Mouse (Mus musculus) MEL (cell line): ENCODE measurements around the gene Hcn3. TPM values are rescaled to one million over a fixed set of nuclear protein-coding genes. Genes with fewer than 3 reads are reported as not detected.
A peak's percentile ranks its signal among the peaks of the same experiment; 100 is the strongest.

Experiments
- DNase-seq: peaks from one replicate; pipeline ENCODE4 v3.0.0; 2011; ENCODE audit warnings: low read depth, low spot score
- H3K27ac ChIP-seq: 2 replicates; pipeline ENCODE4 v1.5.1; 2012; ENCODE audit warnings: low read depth, mild to moderate bottlenecking, control low read depth, low read length, moderate library complexity; ENCODE audit not compliant: control insufficient read depth
- H3K27me3 ChIP-seq, 2 experiments: fragments of 150-350 bp in 1 of 2; sonication (generic) in 1 of 2; 2 replicates each; pipeline ENCODE4 v1.6.1; 2012; ENCODE audit warnings: low read length in 2 of 2, mild to moderate bottlenecking in 2 of 2, improper control_type of control experiment in 1 of 2, moderate library complexity in 1 of 2; ENCODE audit not compliant: insufficient read depth in 2 of 2, control insufficient read depth in 1 of 2
- H3K36me3 ChIP-seq, 2 experiments: 2 replicates each; pipeline ENCODE4 v1.6.1; 2012 to 2014; ENCODE audit warnings: low read length in 2 of 2, improper control_type of control experiment in 1 of 2, inconsistent platforms in 1 of 2, mild to moderate bottlenecking in 1 of 2; ENCODE audit not compliant: insufficient read depth in 2 of 2, control insufficient read depth in 1 of 2
- H3K4me1 ChIP-seq, 2 experiments: fragments of 150-350 bp in 1 of 2; sonication (generic) in 1 of 2; 2 replicates each; pipeline ENCODE4 v1.6.1; 2012; ENCODE audit warnings: low read length in 2 of 2, improper control_type of control experiment in 1 of 2, mild to moderate bottlenecking in 1 of 2; ENCODE audit not compliant: insufficient read depth in 2 of 2, control insufficient read depth in 1 of 2
- H3K4me3 ChIP-seq, 2 experiments: fragments of 150-350 bp in 1 of 2; sonication (generic) in 1 of 2; 2 replicates each; pipeline ENCODE4 v1.5.1; 2012; ENCODE audit warnings: low read depth in 2 of 2, low read length in 2 of 2, mild to moderate bottlenecking in 2 of 2, moderate library complexity in 2 of 2, control low read depth in 1 of 2, improper control_type of control experiment in 1 of 2; ENCODE audit not compliant: control insufficient read depth in 1 of 2, insufficient read depth in 1 of 2
- H3K79me2 ChIP-seq: 2 replicates; pipeline ENCODE4 v1.6.1; 2012; ENCODE audit warnings: mild to moderate bottlenecking, low read length, moderate library complexity; ENCODE audit not compliant: control insufficient read depth, poor library complexity, insufficient read depth
- H3K9ac ChIP-seq: 2 replicates; pipeline ENCODE4 v1.6.1; 2012; ENCODE audit warnings: low read depth, mild to moderate bottlenecking, control low read depth, low read length, moderate library complexity; ENCODE audit not compliant: control insufficient read depth, poor library complexity, severe bottlenecking
- H3K9me3 ChIP-seq: fragments of 150-350 bp; sonication (generic); replicated peaks from 2 replicates; pipeline ENCODE4 v1.6.1; 2012; ENCODE audit warnings: mild to moderate bottlenecking, low read length, improper control_type of control experiment, moderate library complexity; ENCODE audit not compliant: insufficient read depth
- CHD1 ChIP-seq: IDR thresholded peaks from 2 replicates; pipeline ENCODE4 v1.6.1; 2012; ENCODE audit warnings: low read depth, mild to moderate bottlenecking, inconsistent platforms, low read length, improper control_type of control experiment
- CTCF ChIP-seq, 3 experiments: IDR thresholded peaks in 2 of 3; conservative IDR thresholded peaks in 1 of 3; 2 replicates each; pipeline ENCODE4 v1.5.1; 2011 to 2012; ENCODE audit warnings: low read length in 3 of 3, low read depth in 2 of 3, mild to moderate bottlenecking in 2 of 3, improper control_type of control experiment in 1 of 3, inconsistent platforms in 1 of 3, mixed read lengths in 1 of 3, moderate library complexity in 1 of 3; ENCODE audit not compliant: control insufficient read depth in 1 of 3, insufficient read depth in 1 of 3, poor library complexity in 1 of 3, severe bottlenecking in 1 of 3
- E2F4 ChIP-seq: IDR thresholded peaks from 2 replicates; pipeline ENCODE4 v1.6.1; 2011; ENCODE audit warnings: low read depth, low read length, improper control_type of control experiment, borderline replicate concordance
- ELF1 ChIP-seq: IDR thresholded peaks from 2 replicates; pipeline ENCODE4 v1.6.1; 2014; ENCODE audit warnings: low read depth, mild to moderate bottlenecking, inconsistent platforms, low read length, improper control_type of control experiment, moderate library complexity
- GATA1 ChIP-seq: IDR thresholded peaks from 2 replicates; pipeline ENCODE4 v1.6.1; 2011; ENCODE audit warnings: low read depth, low read length, improper control_type of control experiment
- HCFC1 ChIP-seq: IDR thresholded peaks from 2 replicates; pipeline ENCODE4 v1.6.1; 2012; ENCODE audit warnings: low read depth, mild to moderate bottlenecking, inconsistent platforms, low read length, improper control_type of control experiment, moderate library complexity
- MAFK ChIP-seq: IDR thresholded peaks from 2 replicates; pipeline ENCODE4 v1.6.1; 2011; ENCODE audit warnings: low read depth, mild to moderate bottlenecking, low read length, improper control_type of control experiment, borderline replicate concordance
- MAX ChIP-seq: IDR thresholded peaks from 2 replicates; pipeline ENCODE4 v1.6.1; 2011; ENCODE audit warnings: low read length, improper control_type of control experiment
- MYB ChIP-seq: IDR thresholded peaks from 2 replicates; pipeline ENCODE4 v1.6.1; 2011; ENCODE audit warnings: mild to moderate bottlenecking, low read depth, low read length, improper control_type of control experiment
- MYC ChIP-seq: IDR thresholded peaks from 2 replicates; pipeline ENCODE4 v1.6.1; 2011; ENCODE audit warnings: low read depth, mild to moderate bottlenecking, low read length, improper control_type of control experiment, moderate library complexity
- NRF1 ChIP-seq: IDR thresholded peaks from 2 replicates; pipeline ENCODE4 v1.6.1; 2014; ENCODE audit warnings: low read depth, mild to moderate bottlenecking, inconsistent platforms, low read length, improper control_type of control experiment, moderate library complexity; ENCODE audit not compliant: poor library complexity, insufficient read depth, severe bottlenecking
- POLR2A ChIP-seq, 2 experiments: IDR thresholded peaks; 2 replicates each; pipeline ENCODE4 v1.6.1; 2011 to 2012; ENCODE audit warnings: low read length in 2 of 2, mild to moderate bottlenecking in 2 of 2, control low read depth in 1 of 2, improper control_type of control experiment in 1 of 2, low read depth in 1 of 2, moderate library complexity in 1 of 2; ENCODE audit not compliant: control insufficient read depth in 1 of 2, insufficient read depth in 1 of 2, poor library complexity in 1 of 2
- POLR2AphosphoS5 ChIP-seq: IDR thresholded peaks from 2 replicates; pipeline ENCODE4 v1.6.1; 2012; ENCODE audit warnings: low read depth, borderline replicate concordance, mild to moderate bottlenecking, inconsistent platforms, low read length, moderate library complexity, mixed read lengths
- RCOR1 ChIP-seq: IDR thresholded peaks from 2 replicates; pipeline ENCODE4 v1.6.1; 2012; ENCODE audit warnings: low read depth, mild to moderate bottlenecking, inconsistent platforms, low read length, improper control_type of control experiment
- USF1 ChIP-seq: IDR thresholded peaks from 2 replicates; pipeline ENCODE4 v1.6.1; 2014; ENCODE audit warnings: low read depth, mild to moderate bottlenecking, inconsistent platforms, low read length, improper control_type of control experiment, moderate library complexity
- ZKSCAN1 ChIP-seq: IDR thresholded peaks from 2 replicates; pipeline ENCODE4 v1.6.1; 2012; ENCODE audit warnings: low read depth, mild to moderate bottlenecking, inconsistent platforms, low read length, improper control_type of control experiment, moderate library complexity
- ZMIZ1 ChIP-seq: IDR thresholded peaks from 2 replicates; pipeline ENCODE4 v1.6.1; 2012; ENCODE audit warnings: low read depth, mild to moderate bottlenecking, inconsistent platforms, low read length, improper control_type of control experiment, moderate library complexity
- polyA plus RNA-seq, 2 experiments: library from polyadenylated mRNA; stranded (reverse) in 1 of 2; unstranded in 1 of 2; fragments of >175 nt in 1 of 2; fragments of >200 nt in 1 of 2; gene quantifications; 2 replicates each; pipeline versions ENCODE4 v1.2.1 to v1.2.4; 2012; ENCODE audit warnings: low replicate concordance in 2 of 2, low read depth in 1 of 2; ENCODE audit not compliant: insufficient read length in 2 of 2, insufficient read depth in 1 of 2, missing spikeins in 1 of 2
- total RNA-seq: library from RNA; depleted of rRNA; stranded (reverse); fragments of 300-350 nt; gene quantifications from 2 replicates; pipeline ENCODE4 v1.2.3, GENCODE M21; 2012

Hcn3 gene
- total and polyA plus RNA-seq, 3 experiments: 4.0 to 7.4 TPM; not detected in 1

DNA sequence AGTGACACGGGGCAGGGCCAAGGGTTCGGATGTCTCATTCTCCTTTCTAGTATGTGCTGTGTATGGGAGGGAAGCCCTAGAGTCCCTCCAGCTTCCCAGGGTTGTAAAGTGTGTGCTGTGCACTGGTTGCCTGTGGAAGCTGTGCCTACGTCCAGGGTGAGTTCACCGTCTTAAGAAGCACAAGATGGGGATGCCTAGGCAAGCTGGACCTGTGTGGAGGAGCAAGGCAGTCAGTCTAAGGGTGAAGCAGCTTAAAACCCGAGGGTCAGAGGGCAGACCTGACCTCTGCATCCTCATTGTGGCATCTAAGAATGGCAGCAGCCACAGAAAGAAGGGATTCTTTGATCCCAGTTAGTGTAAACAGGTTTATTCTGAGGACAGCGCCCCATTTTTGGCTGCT, 48.7 kb upstream of the Hcn3 start:
- H3K36me3 ChIP-seq: peaks cover 0 to 5% of the 10 kb centered on the region in 2 experiments; a peak in 3 of 4 replicates
- no peaks in the 10 kb centered on the region for H3K27me3 ChIP-seq
- TF ChIP-seq ZMIZ1 (peak; percentile 55), CHD1 (no peak)
- H3K9me3 ChIP-seq: no peaks in the 10 kb centered on the region
- no peak overlapping the region for H3K9ac ChIP-seq
- no peak overlapping the region for H3K27ac ChIP-seq
- DNase-seq: no peak
- no peak overlapping the region for H3K4me3 ChIP-seq
- peaks cover 0 to 8% of the 10 kb centered on the region in 2 experiments; a peak in 3 of 4 replicates for H3K4me1 ChIP-seq
- peaks cover 10% of the 10 kb centered on the region for H3K79me2 ChIP-seq

DNA sequence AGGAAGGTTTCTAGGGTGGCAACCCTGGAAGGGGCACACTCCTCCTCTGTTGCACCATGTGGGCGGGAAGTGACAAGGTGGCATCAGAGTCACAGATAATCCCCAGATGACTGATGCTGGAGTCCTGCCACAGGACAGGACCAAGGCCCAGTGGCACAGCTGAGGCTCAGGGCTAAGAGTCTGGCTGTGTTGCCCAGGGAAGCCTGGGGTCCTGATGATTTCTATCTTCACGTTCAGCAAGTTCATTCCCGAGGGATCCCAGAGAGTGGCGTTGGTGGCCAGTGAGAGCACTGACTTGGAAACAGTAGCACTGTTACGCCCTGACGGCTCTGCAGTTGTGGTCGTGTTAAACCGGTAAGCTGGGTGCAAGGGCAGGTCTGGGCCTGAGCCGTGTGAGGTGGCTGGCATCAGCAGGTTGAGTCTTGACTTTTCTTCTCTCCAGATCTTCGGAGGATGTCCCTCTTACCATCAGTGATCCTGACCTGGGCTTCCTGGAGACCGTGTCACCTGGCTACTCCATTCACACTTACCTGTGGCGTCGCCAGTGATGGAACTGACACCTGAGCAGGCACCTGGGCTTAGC, 48.2 kb upstream of the Hcn3 start:
- Histone ChIP-seq H3K4me1 (peaks cover 0 to 11% of the 10 kb centered on the region in 2 experiments; a peak in 3 of 4 replicates), H3K36me3 (peaks cover 0 to 7% of the 10 kb centered on the region in 2 experiments; a peak in 3 of 4 replicates), H3K9me3 (no peaks in the 10 kb centered on the region), H3K79me2 (peaks cover 8% of the 10 kb centered on the region), H3K9ac (no peak overlapping the region), H3K27me3 (no peaks in the 10 kb centered on the region), H3K4me3 (no peak overlapping the region), H3K27ac (no peak overlapping the region)
- no peak for DNase-seq
- TF ChIP-seq POLR2A (IDR thresholded peaks at IDR 0.05; ENCODE audit: control insufficient read depth in 1 of 2, insufficient read depth in 1 of 2, low read depth in 1 of 2, low read length in 2 of 2, poor library complexity in 1 of 2) (no peak; a peak in 1 of 4 replicates), POLR2AphosphoS5 (peak; percentile 46; the same call in 1 of the 2 replicates)

DNA sequence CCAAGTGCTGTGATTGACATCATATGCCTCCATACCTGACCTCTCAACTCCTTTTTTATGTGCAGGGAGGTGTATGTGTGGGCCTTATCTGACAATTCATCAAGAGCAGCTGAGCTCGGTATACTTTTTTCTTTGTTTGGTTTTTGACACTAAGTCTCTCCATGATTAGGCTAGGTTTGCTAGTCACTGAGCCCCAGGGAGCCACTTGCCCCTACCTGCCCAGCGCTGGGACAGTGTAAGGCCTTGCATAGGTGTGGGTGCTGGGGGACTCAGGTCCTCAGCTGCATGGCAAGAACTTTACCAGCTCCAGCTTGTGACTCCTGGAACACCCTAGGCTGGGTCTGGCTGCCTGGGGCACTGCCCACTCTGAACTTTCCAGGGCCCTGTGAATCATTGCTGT, 46.7 kb upstream of the Hcn3 start:
- H3K36me3 ChIP-seq: peaks cover 0 to 5% of the 10 kb centered on the region in 2 experiments; a peak in 3 of 4 replicates
- peaks cover 6% of the 10 kb centered on the region for H3K79me2 ChIP-seq
- H3K4me3 ChIP-seq: no peak overlapping the region
- no peak overlapping the region for H3K27ac ChIP-seq
- no peaks in the 10 kb centered on the region for H3K27me3 ChIP-seq
- no peak overlapping the region for H3K9ac ChIP-seq
- H3K4me1 ChIP-seq: peaks cover 0 to 5% of the 10 kb centered on the region in 2 experiments; a peak in 2 of 4 replicates
- TF ChIP-seq GATA1 (no peak), POLR2A (IDR thresholded peaks at IDR 0.05; ENCODE audit: control insufficient read depth in 1 of 2, insufficient read depth in 1 of 2, low read depth in 1 of 2, low read length in 2 of 2, poor library complexity in 1 of 2) (no peak), HCFC1 (no peak), MAX (no peak), NRF1 (no peak), MYB (no peak), E2F4 (no peak), MAFK (no peak), ZKSCAN1 (no peak), USF1 (no peak), RCOR1 (no peak), MYC (no peak), ELF1 (no peak), CTCF (IDR thresholded peaks at IDR 0.05 in 2 of 3, conservative IDR thresholded peaks at IDR 0.05 in 1 of 3; ENCODE audit: control insufficient read depth in 1 of 3, insufficient read depth in 1 of 3, low read depth in 2 of 3, low read length in 3 of 3, poor library complexity in 1 of 3, severe bottlenecking in 1 of 3) (no peak), POLR2AphosphoS5 (no peak), CHD1 (no peak)
- TF ChIP-seq, all 39 proteins: peak for 0
- H3K9me3 ChIP-seq: no peaks in the 10 kb centered on the region
- DNase-seq: no peak
